Mouse (Mus musculus): Measurements from ENCODE around the gene Alg14.
A peak's percentile ranks its signal among the peaks of the same experiment; 100 is the strongest.

Gene Alg14

DNA sequence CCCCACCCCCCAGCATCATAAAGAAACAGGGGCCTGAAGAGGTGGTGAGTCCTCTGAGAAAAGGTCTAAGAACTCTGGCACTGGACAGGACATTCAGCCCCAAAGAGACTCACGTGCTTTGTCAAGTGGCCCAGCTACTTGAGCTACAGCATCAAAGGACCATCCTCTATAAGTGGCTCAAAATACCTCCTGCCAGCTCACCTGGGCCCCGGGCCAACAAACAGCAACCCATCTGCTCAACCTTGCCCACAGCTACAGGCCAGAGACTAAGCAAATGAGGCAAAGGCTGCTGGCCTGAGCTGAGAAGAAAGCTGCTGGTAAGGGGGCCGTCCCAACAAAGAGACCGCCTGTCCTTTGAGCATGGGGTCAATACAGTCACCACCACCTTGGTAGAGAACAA lies 14.0 kb upstream of the Alg14 start:
- DNase-seq (ENCODE audit: low spot score): no peak

DNA sequence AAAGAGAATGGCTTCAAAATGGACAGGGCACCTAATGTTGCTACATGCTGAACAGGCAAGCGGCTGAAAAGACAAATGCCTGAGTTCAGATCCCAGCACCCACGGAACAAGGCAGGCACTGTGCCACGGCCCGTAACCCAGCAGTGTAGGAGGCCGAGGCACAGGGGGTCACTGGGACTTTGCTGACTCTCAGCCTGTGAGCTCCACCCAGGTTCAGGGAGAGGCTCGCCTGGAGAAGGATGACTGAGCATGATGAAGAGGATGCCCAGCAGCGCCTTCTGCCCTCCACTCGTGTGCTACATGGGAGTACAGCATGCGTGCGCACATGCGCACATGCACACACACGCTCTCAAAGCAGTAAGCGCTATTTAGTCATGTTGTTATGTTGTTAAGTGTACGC lies 11.9 kb upstream of the Alg14 start:
- DNase-seq (ENCODE audit: low spot score): no peak

DNA sequence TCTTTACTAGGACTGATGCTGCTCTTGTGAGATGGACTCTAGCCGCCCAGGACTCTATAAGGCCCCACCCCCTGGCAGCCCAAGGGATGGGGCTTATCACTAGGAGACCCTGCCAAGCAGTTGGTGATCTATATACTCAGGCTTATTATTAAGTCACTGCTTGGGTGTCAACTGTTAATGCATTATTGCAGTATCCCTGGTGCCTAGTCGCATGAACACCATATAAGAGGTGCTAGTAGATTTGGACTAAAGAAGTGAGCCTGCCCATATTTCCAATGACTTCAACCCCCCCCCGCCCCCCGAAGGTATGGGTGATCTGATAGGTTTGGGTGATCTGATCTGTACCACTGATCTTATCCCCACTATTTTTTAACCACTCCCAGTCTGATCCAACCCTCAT lies 8.6 kb upstream of the Alg14 start, which contains the start of gene Tmem56:
Tmem56 (minus strand) TSS at position 101 of the 400 bp plus-strand sequence.
- no peak for DNase-seq (ENCODE audit: low spot score)

DNA sequence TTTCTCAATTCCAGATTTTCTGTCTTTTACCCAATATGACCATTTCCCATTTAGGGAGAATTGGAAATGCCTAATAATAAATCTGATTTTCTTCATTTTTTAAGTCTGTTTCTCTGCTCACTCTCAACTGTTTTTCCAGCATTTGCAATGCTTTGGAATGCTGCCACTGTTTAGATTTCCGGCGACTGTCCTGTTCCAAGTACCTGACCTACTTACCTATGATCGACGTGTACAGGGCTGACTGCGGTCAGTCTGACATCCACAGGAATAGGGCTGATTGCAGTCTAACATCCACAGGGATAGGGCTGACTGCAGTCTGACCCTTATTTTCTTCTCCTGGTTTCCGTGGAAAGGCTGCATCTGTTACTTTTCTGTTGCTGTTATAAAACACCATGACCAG lies 6.4 kb upstream of the Alg14 start:
- no peak for DNase-seq (ENCODE audit: low spot score)

DNA sequence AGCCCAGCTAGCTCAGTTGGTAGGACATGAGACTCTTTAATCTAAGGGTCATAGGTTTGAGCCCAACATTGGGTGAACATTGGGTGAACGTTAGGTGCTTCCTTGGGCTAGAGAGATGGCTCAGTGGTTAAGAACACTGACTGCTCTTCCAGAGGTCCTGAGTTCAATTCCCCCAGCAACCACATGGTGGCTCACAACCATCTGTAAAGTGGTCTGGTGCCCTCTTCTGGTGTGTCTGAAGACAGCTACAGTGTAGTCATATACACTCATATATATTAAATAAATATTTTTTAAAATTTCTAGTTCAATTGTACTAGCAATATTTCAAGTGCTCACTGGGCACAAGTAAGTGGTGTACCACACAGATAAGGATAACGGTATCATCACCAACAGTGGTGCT lies 4.4 kb upstream of the Alg14 start:
- DNase-seq (ENCODE audit: low spot score): no peak

DNA sequence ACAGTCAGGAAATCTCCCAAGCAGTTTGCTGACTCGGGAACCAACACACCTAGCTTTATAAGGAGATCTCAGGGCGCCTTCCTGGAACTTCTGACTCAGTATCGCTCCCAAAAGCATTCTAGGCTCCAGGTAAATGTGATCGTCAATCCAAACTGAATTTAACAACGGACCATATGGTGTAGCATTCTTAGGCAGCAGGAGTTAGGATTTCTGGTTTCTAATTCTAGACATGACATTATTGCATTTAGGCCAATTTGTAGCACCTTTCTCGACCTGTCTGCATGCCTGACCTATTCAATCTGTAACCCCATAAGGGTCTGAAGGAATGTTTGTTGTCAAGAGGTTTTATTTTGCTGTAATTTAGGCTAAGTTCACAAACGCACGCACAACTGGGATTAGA lies 892 bp upstream of the Alg14 start:
- DNase-seq (ENCODE audit: low spot score): no peak

DNA sequence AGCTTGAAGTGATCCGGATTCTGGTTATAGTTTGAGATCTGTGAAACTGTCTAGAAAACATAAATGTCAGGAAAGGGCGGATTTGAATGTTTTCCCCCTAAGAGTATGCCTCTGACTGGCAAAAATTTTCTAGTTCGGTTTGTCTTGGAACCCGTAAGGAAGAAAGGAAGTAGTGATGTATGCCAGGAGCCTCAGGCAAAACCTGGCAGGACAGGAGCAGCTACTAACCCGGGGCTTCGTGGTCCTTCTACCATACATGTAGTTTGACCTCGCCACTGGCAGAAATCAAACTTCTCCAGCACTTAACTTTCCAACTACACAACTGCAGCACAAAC lies 381 bp upstream of the Alg14 start:
- DNase-seq (ENCODE audit: low spot score): no peak

DNA sequence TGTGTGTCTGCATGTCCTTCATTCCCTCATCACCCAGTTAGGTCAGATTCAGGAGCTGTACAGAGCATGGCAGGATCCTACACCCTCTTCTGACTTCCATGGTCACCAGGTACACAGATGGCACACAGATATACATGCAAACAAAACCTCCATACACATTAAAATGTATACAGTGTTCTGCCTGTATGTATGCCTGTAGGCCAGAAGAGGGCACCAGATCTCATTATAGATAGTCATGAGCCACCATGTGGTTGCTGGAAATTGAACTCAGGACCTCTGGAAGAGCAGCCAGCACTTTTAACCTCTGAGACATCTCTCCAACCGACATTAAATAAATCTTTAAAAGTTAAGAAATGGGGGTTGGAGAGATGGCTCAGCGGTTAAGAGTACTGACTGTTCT lies 2.6 kb downstream of the Alg14 start:
- no peak for DNase-seq (ENCODE audit: low spot score)

DNA sequence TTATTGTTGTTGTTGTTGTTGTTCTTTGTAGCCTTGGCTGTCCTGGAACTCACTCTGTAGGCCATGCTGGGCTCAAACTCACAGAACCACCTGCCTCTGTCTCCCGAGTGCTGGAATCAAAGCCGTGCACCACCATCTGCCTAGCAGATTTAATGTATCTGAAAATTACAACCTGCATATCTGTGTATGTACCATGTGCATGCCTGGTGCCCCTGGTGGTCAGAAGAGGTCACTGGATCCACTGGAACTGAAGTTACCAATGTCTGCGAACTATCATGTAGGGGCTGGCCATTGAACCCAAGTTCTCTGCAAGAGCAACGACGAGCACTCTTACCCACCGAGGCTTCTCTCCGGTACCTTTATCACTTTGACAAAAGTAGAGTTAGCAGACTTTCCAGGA lies 15.1 kb downstream of the Alg14 start:
- no peak for DNase-seq (ENCODE audit: low spot score)

DNA sequence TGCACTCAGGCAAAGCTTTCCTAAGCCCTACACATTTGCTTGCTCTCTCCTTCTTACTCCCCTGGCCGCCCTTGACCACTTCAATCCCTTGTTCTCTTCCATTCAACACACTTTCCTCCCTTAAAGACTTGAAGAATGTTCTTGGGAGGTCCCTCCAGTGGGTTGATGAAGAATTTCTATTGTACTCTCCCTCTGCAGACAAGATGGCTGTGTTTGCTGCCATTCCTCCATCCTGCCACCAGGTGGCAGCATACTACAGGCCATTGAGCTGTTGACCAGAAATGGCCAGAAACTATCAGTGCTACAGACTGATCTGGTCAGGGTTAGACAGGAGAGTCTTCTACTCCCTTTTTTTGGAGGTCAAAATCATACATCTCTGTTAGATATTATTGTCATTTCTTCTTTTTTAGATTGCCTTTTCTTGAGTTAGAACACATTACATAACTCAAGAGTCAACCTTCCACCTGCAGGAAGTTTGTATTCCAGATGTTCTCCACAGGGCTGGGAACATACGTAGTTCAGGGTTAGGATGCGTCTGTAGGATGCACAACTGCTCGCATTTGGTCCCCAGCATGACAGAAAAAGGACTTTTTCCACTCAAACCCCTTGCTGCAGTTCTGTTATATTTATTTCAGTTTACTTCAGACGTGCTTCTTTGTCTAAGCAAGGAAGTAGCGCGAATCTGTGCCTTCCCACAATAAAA lies 16.1 kb downstream of the Alg14 start:
- DNase-seq (ENCODE audit: low spot score): peak; percentile 31

DNA sequence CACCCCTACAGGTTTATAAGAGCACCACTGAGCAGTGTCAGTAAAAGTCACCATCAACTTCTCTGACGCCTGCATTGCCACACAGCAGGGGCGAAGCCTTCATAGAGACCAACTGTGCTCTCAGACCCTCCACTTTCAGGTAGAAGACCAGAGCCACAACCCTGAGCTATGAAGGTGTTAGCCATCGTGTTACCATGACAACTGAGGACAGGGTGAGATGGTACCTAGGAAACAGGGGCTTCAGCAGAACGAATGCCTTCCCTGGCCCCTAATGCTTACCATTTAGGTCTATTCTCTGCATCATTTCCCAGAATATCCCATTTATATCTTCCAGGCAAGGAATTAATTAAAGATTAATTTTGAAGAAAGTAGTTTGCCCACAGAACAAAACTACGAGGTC lies 17.4 kb downstream of the Alg14 start:
- DNase-seq (ENCODE audit: low spot score): no peak

DNA sequence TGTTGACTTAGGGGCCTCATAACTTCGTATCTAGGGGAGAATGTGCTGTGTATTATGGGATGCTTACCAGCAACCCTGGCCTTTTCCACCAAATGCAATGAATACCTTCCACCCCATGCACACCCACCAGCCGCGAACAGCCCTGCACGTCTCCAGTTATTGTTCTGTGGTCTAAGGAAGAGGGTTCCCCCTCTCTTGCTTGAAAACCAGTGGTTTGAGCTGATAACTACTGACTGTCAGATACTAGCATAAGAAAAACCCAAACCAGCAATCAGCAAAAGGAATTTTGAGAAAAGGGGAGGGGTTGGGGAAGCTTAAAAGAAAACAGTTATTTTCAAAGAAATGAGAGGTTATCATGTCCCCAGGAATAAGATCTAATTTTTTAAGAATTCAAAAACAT lies 17.9 kb downstream of the Alg14 start:
- DNase-seq (ENCODE audit: low spot score): no peak

DNA sequence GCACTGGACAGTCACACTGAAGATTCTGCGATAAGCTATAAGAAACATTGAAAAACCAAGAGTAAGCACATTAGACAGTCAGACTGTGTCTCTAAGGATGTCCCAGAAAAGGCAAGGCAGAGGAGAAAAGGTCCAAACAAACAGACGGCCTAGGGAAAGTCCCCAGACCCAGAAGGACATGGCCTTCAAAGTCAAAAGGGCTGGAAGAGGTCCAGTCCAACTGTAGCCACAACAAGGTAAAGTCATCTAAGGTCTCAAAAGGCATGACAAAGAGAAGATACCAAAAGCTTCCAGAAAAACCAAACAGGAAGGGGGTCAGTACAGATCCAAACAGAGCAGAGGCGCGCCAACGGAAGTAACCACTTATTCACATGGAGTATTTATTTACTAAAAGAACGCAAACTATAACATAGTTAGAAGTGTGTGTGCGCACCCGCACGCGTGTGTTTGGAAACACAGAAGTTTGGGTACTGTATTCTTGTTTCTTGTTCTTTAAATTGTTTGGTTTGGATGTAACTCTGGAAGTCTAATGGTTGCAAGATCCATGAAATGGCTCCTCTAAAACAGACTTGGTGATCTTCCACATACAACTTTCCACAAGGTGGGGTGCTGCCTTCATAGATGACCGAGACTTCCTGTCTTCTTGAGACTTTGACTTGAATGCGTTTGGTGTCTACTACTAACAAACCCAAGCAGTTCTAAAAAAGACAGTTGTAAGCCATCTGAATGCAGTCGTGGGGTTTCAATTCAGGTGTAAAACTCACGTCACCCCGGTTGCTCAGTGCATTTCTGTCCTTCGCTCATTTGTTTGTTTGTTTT lies 18.5 kb downstream of the Alg14 start:
- DNase-seq (ENCODE audit: low spot score): no peak

DNA sequence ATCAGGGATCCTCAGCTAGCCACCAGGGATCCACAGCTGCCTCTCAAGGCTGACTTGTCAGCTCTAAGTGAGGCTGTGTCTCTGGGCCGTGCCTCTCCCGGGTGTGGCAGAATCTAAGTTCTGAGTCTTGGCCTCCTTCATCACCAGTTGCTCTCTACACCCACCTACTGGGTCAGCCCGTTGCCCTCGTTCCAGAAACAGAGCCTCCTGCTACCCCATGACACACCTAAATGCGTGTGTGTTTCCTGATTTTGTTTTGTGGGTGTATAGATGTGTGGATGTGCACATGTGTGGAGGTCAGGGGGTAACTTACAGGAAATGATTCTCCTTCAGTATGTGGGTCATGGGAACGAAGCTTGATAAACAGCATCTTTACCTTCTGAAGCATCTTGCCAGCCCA lies 20.9 kb downstream of the Alg14 start:
- DNase-seq (ENCODE audit: low spot score): no peak

DNA sequence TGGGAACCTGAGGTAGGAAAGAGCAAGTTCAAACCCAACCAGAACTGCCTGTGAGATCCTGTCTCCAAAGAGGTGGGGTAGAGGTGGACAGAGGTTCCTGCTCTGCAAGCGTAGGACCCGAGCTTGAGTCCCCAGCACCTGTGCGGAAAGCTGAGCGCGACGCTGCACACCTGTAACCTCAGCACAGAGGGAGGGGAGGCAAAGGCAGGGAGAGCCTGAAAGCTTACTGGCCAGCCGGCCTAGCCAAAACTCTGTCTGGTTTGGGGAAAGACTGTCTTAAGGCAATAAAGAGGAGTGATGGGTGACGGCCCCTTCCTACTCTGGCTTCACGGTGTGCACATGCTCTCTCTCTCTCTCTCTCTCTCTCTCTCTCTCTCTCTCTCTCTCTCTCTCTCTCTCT lies 21.4 kb downstream of the Alg14 start:
- DNase-seq (ENCODE audit: low spot score): no peak

DNA sequence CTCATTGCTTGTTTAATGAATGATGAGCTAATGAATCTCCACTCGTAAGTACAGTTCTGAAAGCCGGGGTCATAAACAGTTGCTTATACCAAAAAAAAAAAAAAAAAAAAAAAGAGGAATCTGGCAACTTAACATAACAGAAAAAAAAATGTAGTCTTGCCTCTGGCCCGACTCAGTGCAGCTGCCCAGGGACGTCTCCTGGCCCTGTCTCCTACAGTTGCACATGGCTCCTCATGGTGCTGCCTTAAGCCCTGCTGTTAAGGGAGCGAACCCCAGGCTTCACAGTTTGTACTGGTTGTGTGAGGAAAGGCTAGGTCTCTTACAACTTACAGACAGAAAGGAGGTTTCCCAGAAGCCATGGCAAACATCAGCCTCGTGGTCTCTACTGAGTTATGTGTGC lies 22.6 kb downstream of the Alg14 start:
- DNase-seq (ENCODE audit: low spot score): no peak

DNA sequence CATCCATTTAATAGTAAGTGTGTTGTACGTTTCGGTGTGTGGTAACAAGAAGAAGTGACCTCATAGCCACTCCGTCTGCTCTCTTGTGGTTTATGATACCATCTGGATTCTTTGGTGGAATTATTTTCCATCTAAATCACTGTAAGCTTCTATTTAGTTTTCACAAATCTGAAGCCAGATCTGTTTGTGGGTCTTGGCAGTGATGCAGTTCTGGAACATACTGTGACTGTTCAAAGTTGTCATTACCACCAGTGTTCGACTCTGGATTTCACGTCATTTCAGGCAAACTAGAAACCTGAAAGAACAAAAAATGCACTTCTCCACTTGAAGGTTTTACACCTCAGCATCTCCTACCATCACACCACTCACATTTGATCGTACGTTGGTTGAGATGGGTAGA lies 23.9 kb downstream of the Alg14 start:
- no peak for DNase-seq (ENCODE audit: low spot score)

DNA sequence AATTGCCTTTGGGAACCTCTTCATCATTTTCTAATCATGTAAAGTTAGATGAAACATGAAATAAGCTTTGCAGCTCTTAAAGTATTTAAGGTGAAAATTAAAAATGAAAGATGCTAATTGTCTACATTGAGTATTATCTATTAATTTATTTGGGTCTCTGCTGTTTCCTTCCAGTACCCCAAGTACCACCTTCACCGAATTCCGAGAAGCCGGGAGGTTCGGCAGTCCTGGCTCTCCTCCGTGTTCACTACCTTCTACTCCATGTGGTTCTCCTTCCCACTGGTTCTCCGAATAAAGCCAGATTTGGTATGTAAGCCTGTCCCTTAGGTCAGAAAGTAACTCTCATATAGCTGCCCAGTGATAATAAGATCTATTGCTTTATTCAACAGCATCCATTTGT lies 28.3 kb downstream of the Alg14 start:
- DNase-seq (ENCODE audit: low spot score): no peak

DNA sequence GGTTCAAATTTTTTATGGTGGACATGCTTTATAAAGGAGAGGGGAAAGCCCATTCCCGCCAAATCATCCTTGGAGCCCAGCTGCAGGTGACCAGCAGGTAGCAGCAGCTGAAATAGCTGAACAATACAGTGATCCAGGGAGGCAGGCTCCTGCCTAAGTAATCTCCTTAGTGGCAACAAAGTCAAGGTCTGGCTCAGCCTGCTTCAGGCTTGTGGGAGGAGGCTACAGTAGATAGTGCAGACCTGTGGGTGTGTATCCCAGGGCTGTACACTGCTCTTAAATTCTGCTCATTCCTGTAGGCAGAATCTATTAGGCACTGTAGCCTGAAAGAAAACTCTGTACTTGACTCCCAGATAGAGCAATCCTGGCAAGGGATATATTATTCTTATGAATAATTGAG lies 29.3 kb downstream of the Alg14 start:
- no peak for DNase-seq (ENCODE audit: low spot score)

DNA sequence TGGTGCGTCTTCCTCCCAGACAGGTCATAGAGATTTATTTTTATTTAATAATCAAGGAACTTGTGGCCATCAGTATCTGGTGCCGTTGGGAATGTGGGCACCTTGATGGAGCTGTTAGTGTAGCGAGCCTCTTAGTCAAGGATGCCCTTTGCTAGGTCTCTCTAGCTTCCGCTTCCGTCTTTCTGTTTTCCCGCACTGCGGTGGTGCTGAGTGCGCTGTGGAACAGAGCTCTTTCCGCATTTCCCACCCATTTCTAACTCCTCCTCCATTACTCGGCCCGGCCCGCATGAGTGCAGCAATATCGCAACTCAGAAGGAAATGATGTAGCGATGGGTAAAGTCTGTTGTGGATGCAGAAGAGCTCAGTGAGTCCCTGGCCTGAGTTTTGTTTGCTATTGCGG lies 31.8 kb downstream of the Alg14 start:
- DNase-seq (ENCODE audit: low spot score): no peak

DNA sequence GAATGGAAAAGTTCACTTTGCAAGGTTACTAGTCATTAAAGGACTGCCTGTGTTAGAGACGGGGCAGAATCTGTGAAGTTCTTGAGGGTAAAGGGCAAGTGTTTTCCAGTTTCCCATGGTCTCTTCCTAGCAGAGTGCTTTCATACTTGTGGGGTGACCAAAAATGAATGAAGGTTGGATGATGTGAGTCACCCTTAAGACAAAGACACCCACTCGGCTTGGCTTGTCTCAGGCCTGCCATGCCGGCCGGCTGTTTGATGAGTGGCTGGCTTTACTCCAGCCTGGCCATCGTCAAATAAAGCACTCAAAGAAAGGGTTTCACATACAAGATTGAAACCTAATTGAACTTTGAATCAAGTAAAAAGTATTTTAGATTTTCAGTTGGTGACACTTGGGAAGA lies 35.8 kb downstream of the Alg14 start:
- no peak for DNase-seq (ENCODE audit: low spot score)

DNA sequence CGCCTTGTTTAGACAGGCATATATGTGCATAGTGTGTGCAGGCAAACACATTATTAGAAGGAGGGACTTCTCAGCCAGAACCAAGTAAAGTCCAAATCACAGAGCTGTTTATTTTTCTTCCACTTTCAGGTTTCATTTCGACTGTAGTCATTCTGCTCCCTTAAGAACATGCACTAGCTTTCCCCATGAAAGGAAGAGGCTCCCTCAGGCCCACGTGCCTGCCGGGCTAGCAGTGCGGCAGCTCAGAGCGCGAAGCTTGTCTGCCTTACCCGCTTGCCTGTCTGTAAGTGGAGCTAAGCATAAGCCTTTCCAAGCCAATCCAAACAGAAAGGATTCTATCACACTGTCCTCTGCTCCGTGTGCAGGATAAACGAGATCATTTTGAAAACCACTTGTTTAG lies 38.1 kb downstream of the Alg14 start:
- no peak for DNase-seq (ENCODE audit: low spot score)

DNA sequence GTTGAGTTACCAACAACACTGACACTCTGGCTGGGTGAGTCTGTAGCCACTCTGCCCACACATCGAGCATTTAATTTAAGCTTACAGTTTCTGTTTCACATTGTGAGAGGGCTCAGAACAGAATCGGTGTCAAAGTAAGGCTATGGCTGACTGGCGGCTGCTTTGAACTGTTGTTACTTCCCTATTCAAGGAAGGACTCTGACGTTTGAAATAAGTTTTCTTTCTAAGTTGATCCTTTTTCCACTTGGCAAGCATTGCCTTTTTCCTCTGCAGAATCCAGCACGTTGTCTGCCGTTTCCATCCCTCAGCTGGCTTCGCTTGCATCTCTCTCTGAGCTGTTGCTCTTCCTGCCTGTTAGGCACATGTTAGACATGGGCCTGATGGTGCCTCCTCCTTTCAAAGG lies 38.7 kb downstream of the Alg14 start:
- DNase-seq (ENCODE audit: low spot score): no peak
